Mouse (Mus musculus) lung, embryonic 16.5 days (tissue): ENCODE measurements around the gene Itga4. TPM values are rescaled to one million over a fixed set of nuclear protein-coding genes. Genes with fewer than 3 reads are reported as not detected.
A peak's percentile ranks its signal among the peaks of the same experiment; 100 is the strongest.

ENCODE experiments used
- ATAC-seq: fragments of 200-750 bp; cut with Nextera tagmentation; 2 replicates; pipeline ENCODE4 v1.8.0; 2017; ENCODE audit warnings: low read depth, mild to moderate bottlenecking, moderate library complexity
- H3K27ac ChIP-seq: fragments of 300-500 bp; sonication (generic); 2 replicates; pipeline ENCODE4 v1.5.1; 2014; ENCODE audit warnings: mild to moderate bottlenecking, control low read depth, low read length
- H3K27me3 ChIP-seq: fragments of 300-500 bp; sonication (generic); 2 replicates; pipeline ENCODE4 v1.6.1; 2014; ENCODE audit warnings: low read depth, low read length, mixed read lengths; ENCODE audit not compliant: control insufficient read depth, insufficient read depth
- H3K36me3 ChIP-seq: fragments of 300-500 bp; sonication (generic); 2 replicates; pipeline ENCODE4 v1.6.1; 2014; ENCODE audit warnings: low read length; ENCODE audit not compliant: control insufficient read depth, insufficient read depth
- H3K4me1 ChIP-seq: fragments of 300-500 bp; sonication (generic); replicated peaks from 2 replicates; pipeline ENCODE4 v1.6.1; 2014; ENCODE audit warnings: low read length, mixed read lengths; ENCODE audit not compliant: control insufficient read depth, insufficient read depth
- H3K4me2 ChIP-seq: fragments of 300-500 bp; sonication (generic); 2 replicates; pipeline ENCODE4 v1.6.1; 2014; ENCODE audit warnings: low read depth, low read length, control low read depth
- H3K4me3 ChIP-seq: fragments of 300-500 bp; sonication (generic); 2 replicates; pipeline ENCODE4 v1.5.1; 2014; ENCODE audit warnings: mild to moderate bottlenecking, low read length, control low read depth
- H3K9ac ChIP-seq: fragments of 300-500 bp; sonication (generic); 2 replicates; pipeline ENCODE4 v1.6.1; 2014; ENCODE audit warnings: low read length, control low read depth
- H3K9me3 ChIP-seq: fragments of 300-500 bp; sonication (generic); 2 replicates; pipeline ENCODE4 v1.6.1; 2016; ENCODE audit warnings: low read length; ENCODE audit not compliant: control insufficient read depth
- WGBS: fragments of 180-500 bp; shearing (Covaris S2); extraction: QIAGEN DNeasy Blood & Tissue Kit; methylation state at CpG from one replicate; pipeline ENCODE4 v1.1.7; 2014; 5-methylcytosine and 5-hydroxymethylcytosine counted together
- polyA plus RNA-seq: library from polyadenylated mRNA; unstranded; fragments of >200 nt; fragmentation: Nextera tagmentation; extraction: Ambion mirVana; gene quantifications from 2 replicates; pipeline ENCODE4 v1.2.1, GENCODE M21; 2015

Gene Itga4
- polyA plus RNA-seq, 1 experiment from 2014 or later, result 7.3 TPM

GRCm38 (mm10) chr2:79316182-79316880, 61.1 kb downstream of the Itga4 start:
- Histone ChIP-seq H3K4me3 (no peak overlapping the region), H3K4me1 (no peaks in the 10 kb centered on the region), H3K27me3 (no peaks in the 10 kb centered on the region), H3K4me2 (no peak overlapping the region), H3K36me3 (no peaks in the 10 kb centered on the region), H3K9ac (no peak overlapping the region), H3K9me3 (no peaks in the 10 kb centered on the region), H3K27ac (no peak overlapping the region)
- ATAC-seq, result peak; percentile 71
- 65% methylated on average over 9 of the region's 9 CpGs for WGBS

GRCm38 (mm10) chr2:79328079-79328478, 72.9 kb downstream of the Itga4 start:
- no peaks in the 10 kb centered on the region for H3K27me3 ChIP-seq
- WGBS, result 40% methylated on average over 2 of the region's 2 CpGs
- H3K9me3 ChIP-seq, result no peaks in the 10 kb centered on the region
- ATAC-seq, result no peak
- no peaks in the 10 kb centered on the region for H3K4me1 ChIP-seq
- H3K4me2 ChIP-seq, result no peak overlapping the region
- H3K36me3 ChIP-seq, result no peaks in the 10 kb centered on the region
- H3K4me3 ChIP-seq, result no peak overlapping the region
- H3K9ac ChIP-seq, result no peak overlapping the region
- no peak overlapping the region for H3K27ac ChIP-seq

- H3K4me2 ChIP-seq, result no peak overlapping the region
- no peak for ATAC-seq
- no peak overlapping the region for H3K27ac ChIP-seq
- H3K4me3 ChIP-seq, result no peak overlapping the region
- no peaks in the 10 kb centered on the region for H3K4me1 ChIP-seq
- H3K9me3 ChIP-seq, result no peaks in the 10 kb centered on the region
- no peaks in the 10 kb centered on the region for H3K27me3 ChIP-seq
- H3K36me3 ChIP-seq, result no peaks in the 10 kb centered on the region
- no peak overlapping the region for H3K9ac ChIP-seq
Measured at GRCm38 (mm10) chr2:79334661-79335060, 79.4 kb downstream of the Itga4 start.

- H3K4me3 ChIP-seq, result no peak overlapping the region
- no peaks in the 10 kb centered on the region for H3K27me3 ChIP-seq
- WGBS, result 71% methylated on average over 1 of the region's 1 CpGs
- H3K4me1 ChIP-seq, result no peaks in the 10 kb centered on the region
- no peak overlapping the region for H3K27ac ChIP-seq
- H3K9ac ChIP-seq, result no peak overlapping the region
- ATAC-seq, result no peak
- H3K36me3 ChIP-seq, result no peaks in the 10 kb centered on the region
- H3K9me3 ChIP-seq, result no peaks in the 10 kb centered on the region
- H3K4me2 ChIP-seq, result no peak overlapping the region
Measured at GRCm38 (mm10) chr2:79336141-79336540, 80.9 kb downstream of the Itga4 start.

- H3K36me3 ChIP-seq, result no peaks in the 10 kb centered on the region
- 45% methylated on average over 1 of the region's 1 CpGs for WGBS
- no peaks in the 10 kb centered on the region for H3K4me1 ChIP-seq
- H3K9me3 ChIP-seq, result no peaks in the 10 kb centered on the region
- ATAC-seq, result no peak
- H3K4me2 ChIP-seq, result no peak overlapping the region
- H3K9ac ChIP-seq, result no peak overlapping the region
- no peaks in the 10 kb centered on the region for H3K27me3 ChIP-seq
- no peak overlapping the region for H3K27ac ChIP-seq
- no peak overlapping the region for H3K4me3 ChIP-seq
Measured at GRCm38 (mm10) chr2:79339003-79339402, 83.8 kb downstream of the Itga4 start.

- no peak overlapping the region for H3K4me3 ChIP-seq
- H3K9ac ChIP-seq, result no peak overlapping the region
- H3K4me1 ChIP-seq, result no peaks in the 10 kb centered on the region
- H3K9me3 ChIP-seq, result no peaks in the 10 kb centered on the region
- 73% methylated on average over 8 of the region's 8 CpGs for WGBS
- H3K36me3 ChIP-seq, result no peaks in the 10 kb centered on the region
- ATAC-seq, result no peak
- no peak overlapping the region for H3K27ac ChIP-seq
- no peak overlapping the region for H3K4me2 ChIP-seq
- H3K27me3 ChIP-seq, result no peaks in the 10 kb centered on the region
Measured at GRCm38 (mm10) chr2:79343115-79343514, 87.9 kb downstream of the Itga4 start.

- H3K27me3 ChIP-seq, result no peaks in the 10 kb centered on the region
- 76% methylated on average over 6 of the region's 6 CpGs for WGBS
- no peak overlapping the region for H3K9ac ChIP-seq
- no peak overlapping the region for H3K4me3 ChIP-seq
- no peaks in the 10 kb centered on the region for H3K9me3 ChIP-seq
- no peak overlapping the region for H3K4me2 ChIP-seq
- no peaks in the 10 kb centered on the region for H3K36me3 ChIP-seq
- ATAC-seq, result no peak
- no peaks in the 10 kb centered on the region for H3K4me1 ChIP-seq
- no peak overlapping the region for H3K27ac ChIP-seq
Measured at GRCm38 (mm10) chr2:79351179-79352099, 96.2 kb downstream of the Itga4 start.

GRCm38 (mm10) chr2:79352100-79352802, 97.0 kb downstream of the Itga4 start:
- no peaks in the 10 kb centered on the region for H3K27me3 ChIP-seq

GRCm38 (mm10) chr2:79354773-79355172, 99.5 kb downstream of the Itga4 start:
- H3K9ac ChIP-seq, result no peak overlapping the region
- no peak overlapping the region for H3K27ac ChIP-seq
- ATAC-seq, result no peak
- no peaks in the 10 kb centered on the region for H3K4me1 ChIP-seq
- WGBS, result 75% methylated on average over 16 of the region's 16 CpGs
- H3K36me3 ChIP-seq, result no peaks in the 10 kb centered on the region
- no peak overlapping the region for H3K4me2 ChIP-seq
- H3K9me3 ChIP-seq, result no peaks in the 10 kb centered on the region
- no peaks in the 10 kb centered on the region for H3K27me3 ChIP-seq
- H3K4me3 ChIP-seq, result no peak overlapping the region

More at GRCm38 (mm10) chr2:79352100-79352802, 97.0 kb downstream of the Itga4 start:
- no peak overlapping the region for H3K4me3 ChIP-seq
- no peaks in the 10 kb centered on the region for H3K9me3 ChIP-seq
- no peaks in the 10 kb centered on the region for H3K4me1 ChIP-seq
- H3K4me2 ChIP-seq, result no peak overlapping the region
- no peak overlapping the region for H3K9ac ChIP-seq
- 82% methylated on average over 4 of the region's 4 CpGs for WGBS
- no peaks in the 10 kb centered on the region for H3K36me3 ChIP-seq
- ATAC-seq, result no peak
- H3K27ac ChIP-seq, result no peak overlapping the region
